Comparison of ENCODE assay signal across 8 mouse cellular contexts in the genomic region with DNA sequence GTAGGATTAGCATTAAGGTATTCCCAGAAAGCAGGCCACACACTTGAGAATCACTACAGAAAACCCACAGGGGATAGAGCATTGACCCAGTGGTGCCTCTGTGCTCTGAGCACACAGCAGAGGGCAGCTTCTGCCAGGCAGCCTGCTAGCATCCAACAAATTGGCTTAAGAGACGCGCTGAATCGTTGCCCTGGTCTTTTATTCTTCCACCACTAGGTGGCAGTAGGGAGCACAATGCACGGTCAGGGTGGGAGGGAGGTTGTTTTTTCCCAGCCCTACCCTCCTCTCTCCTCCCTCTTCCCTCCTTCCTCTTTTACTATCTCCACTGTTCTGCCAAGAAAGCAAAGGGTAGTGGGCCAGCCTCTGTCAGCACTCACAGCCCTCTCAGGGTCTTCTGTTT.
DNase-seq lines count a peak whose midpoint lies in the region; ATAC-seq lines count a peak whose summit lies in the region.

No protein-coding gene starts in this region.

- ATAC-seq in forebrain, embryonic 13.5 days, result peak; percentile 65
- ATAC-seq in hindbrain, embryonic 14.5 days (ENCODE audit: low FRiP score), result peak; percentile 64; the same call in 1 of the 2 replicates

- no peak overlapping the region for H3K27ac ChIP-seq in forebrain, embryonic 13.5 days
- H3K27ac ChIP-seq in hindbrain, embryonic 14.5 days, result no peak overlapping the region

- H3K4me1 ChIP-seq in forebrain, embryonic 13.5 days, result peaks cover 6% of the 10 kb centered on the region; the same call in 1 of the 2 replicates
- no peaks in the 10 kb centered on the region for H3K4me1 ChIP-seq in hindbrain, embryonic 14.5 days (replicated peaks; ENCODE audit: control insufficient read depth, insufficient read depth, low read length)
- peaks cover 31% of the 10 kb centered on the region for H3K4me1 ChIP-seq in megakaryocyte, embryonic 14.5 days

- no peaks in the 10 kb centered on the region for H3K9me3 ChIP-seq in forebrain, embryonic 13.5 days (replicated peaks)
- no peaks in the 10 kb centered on the region for H3K9me3 ChIP-seq in hindbrain, embryonic 14.5 days (ENCODE audit: control insufficient read depth, low read length)
- peaks cover 11% of the 10 kb centered on the region for H3K9me3 ChIP-seq in megakaryocyte, embryonic 14.5 days

- DNase-seq in adrenal gland, adult (ENCODE audit: inconsistent age in 2 of 2, low spot score in 1 of 2), result peak; percentile 55 to 86
- no peak for DNase-seq in adrenal gland, adult 8-10 months
- DNase-seq in c-Kit-positive CD71-positive TER-119-negative erythroid progenitor cells, embryonic 14.5 days (ENCODE audit: low read depth), result peak; percentile 47
- peak; percentile 87 for DNase-seq in hindbrain, embryonic 14.5 days (ENCODE audit: low spot score)
- DNase-seq in layer of hippocampus, postnatal 14 days (ENCODE audit: low spot score in 2 of 2), result peak; percentile 81
- peak; percentile 64 for DNase-seq in right cerebral cortex, postnatal 25 days

- no peak overlapping the region for H3K9ac ChIP-seq in forebrain, embryonic 13.5 days
- no peak overlapping the region for H3K9ac ChIP-seq in hindbrain, embryonic 14.5 days

- H3K36me3 ChIP-seq in forebrain, embryonic 13.5 days (ENCODE audit: poor library complexity, severe bottlenecking), result no peaks in the 10 kb centered on the region
- H3K36me3 ChIP-seq in hindbrain, embryonic 14.5 days (replicated peaks; ENCODE audit: control insufficient read depth, insufficient read depth), result no peaks in the 10 kb centered on the region
- H3K36me3 ChIP-seq in megakaryocyte, embryonic 14.5 days (replicated peaks; ENCODE audit: low read length), result no peaks in the 10 kb centered on the region

- no peak overlapping the region for H3K4me3 ChIP-seq in forebrain, embryonic 13.5 days
- no peak overlapping the region for H3K4me3 ChIP-seq in hindbrain, embryonic 14.5 days (replicated peaks; ENCODE audit: low read length)
- H3K4me3 ChIP-seq in megakaryocyte, embryonic 14.5 days (replicated peaks), result peak overlapping the region; percentile 12

- no peak overlapping the region for H3K4me2 ChIP-seq in forebrain, embryonic 13.5 days
- no peak overlapping the region for H3K4me2 ChIP-seq in hindbrain, embryonic 14.5 days (replicated peaks)

- WGBS in forebrain, embryonic 13.5 days, result 0% methylated on average over 4 of the region's 4 CpGs
- WGBS in hindbrain, embryonic 14.5 days, result 0% methylated on average over 4 of the region's 4 CpGs

- H3K27me3 ChIP-seq in forebrain, embryonic 13.5 days, result peaks cover 19% of the 10 kb centered on the region
- H3K27me3 ChIP-seq in hindbrain, embryonic 14.5 days (ENCODE audit: control insufficient read depth, insufficient read depth, low read length), result no peaks in the 10 kb centered on the region
- peaks cover 76% of the 10 kb centered on the region for H3K27me3 ChIP-seq in megakaryocyte, embryonic 14.5 days (replicated peaks)
